Mouse (Mus musculus): Measurements from ENCODE around the gene Creb5. TPM values are rescaled to one million over a fixed set of nuclear protein-coding genes. Genes with fewer than 3 reads are reported as not detected.

The Creb5 gene
- polyA plus RNA-seq, 1 experiment: not detected

DNA sequence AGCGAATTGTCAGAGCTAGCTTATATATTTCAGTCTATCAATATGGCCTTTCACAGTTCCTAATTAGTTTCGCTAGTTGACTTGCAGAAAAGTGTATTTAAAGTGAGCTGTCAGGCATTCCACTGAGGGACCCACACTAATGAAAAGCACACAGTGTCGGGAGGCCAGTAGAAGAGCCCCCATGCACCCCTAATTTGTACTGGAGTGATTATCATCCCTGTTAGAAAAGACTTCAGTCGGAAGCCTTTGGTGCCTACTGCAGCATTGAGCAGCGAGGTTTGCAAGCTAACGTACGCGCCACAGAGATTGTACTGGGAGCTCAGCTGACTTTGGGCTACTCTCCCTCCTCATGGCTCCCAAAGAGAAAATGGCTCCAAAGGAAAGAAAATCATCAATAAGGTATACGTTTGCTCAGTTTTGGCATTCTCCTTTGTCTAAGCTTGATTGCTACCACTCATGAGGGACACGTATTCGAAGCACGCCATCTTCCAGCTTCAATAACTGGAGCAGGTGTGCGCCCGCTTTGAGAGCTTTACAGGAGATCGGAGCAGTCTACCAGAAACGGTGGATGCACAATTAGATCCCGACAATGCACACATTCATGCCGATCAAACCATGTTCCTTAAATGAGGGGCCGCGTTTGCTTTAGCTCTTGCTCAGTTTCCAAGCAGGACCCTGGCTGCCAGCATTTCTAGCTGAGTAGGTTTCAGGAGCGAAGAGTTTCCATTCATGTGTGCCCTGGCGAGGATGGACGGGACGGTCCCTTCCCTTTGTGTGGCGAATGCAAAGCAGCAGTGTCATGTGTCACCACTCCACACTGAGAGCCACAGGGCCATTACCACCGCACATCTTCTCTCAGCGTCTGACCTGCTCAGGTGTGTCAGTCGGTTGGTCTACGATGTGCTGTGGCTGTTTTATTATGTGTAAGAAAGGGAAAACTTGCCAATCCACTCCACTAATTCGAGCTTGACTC lies 354.8 kb downstream of the Creb5 start:
- TF ChIP-seq GATA1 (IDR thresholded peaks at IDR 0.05; ENCODE audit: low read length): no peak

GRCm38 (mm10) chr6:53642826-53643356 lies 355.8 kb downstream of the Creb5 start:
- no peak for TF ChIP-seq GATA1 (IDR thresholded peaks at IDR 0.05; ENCODE audit: low read length)

DNA sequence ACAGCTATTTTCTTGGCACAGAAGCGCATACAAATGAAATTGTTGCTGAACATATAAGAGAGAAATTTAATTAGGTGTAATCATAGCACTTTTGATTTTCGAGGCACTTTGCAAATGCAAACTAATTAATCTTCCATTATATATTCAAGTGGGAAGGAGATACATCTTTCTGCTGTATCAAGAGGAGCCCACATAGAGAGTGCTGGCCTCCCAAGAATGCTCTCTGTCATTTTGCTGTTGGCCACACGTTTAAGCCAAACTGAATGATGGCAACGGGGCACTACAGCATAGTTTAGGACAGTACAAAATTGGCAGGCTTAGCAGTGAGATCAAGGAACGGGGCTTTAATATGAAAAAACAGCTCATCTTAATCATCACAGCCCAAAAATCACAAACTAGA lies 356.4 kb downstream of the Creb5 start:
- TF ChIP-seq GATA1 (IDR thresholded peaks at IDR 0.05; ENCODE audit: low read length): no peak

DNA sequence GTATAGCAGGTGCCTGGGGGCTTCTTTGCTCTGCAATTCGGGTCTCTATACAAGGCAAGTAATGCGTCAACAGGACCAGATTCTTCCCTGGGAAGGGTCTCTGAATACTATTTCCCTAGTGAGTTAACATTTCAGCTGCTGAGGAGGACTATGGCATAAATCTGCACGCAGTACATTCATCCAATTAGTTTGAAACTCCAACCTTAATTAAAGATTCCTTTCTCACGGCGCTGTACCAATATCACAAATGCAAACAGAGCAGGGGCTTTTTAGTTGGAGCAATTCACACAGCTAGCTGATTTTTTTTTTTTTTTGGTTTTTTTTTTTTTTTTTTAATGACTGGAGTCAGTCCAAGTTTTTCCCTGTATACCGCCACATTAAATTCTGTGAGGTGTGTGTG lies 357.0 kb downstream of the Creb5 start:
- TF ChIP-seq GATA1 (IDR thresholded peaks at IDR 0.05; ENCODE audit: low read length): no peak

DNA sequence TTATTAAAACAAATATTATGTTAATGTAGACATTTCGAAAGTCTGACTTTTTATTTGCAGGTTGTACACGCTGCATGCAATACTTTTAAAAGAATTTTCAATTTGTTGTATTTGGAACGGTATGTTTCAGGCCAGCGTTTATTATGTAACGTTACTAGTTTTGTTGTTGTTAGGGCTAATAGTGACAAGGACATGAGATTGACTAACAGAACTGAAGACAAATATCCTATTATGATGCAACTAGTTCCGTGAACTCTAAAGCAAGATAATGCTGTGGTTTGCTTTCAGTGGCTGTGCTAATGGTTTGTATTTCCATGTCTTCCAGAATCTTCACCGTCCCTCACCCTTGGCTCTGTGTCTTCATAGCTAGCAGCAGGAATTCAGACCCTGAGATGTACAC lies 357.9 kb downstream of the Creb5 start:
- no peak for TF ChIP-seq GATA1 (IDR thresholded peaks at IDR 0.05; ENCODE audit: low read length)

DNA sequence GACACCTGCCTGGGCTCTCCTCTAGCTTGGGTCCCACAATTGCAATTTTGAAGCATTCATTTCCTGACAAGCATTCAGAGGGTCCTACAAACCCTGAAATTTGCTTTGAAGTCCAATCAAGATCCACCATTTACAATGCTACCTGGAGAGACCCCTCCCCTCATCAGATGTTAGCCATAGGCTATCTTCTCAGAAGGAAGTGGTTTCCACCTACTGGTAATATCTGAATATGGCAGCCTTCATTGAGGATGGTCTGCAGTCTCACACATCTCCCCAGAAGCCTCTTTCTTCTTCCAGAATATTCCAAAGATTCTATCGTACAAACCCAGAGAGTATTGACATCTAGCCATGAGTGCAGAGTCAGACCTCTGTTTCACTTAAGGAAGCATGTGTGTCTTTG lies 362.7 kb downstream of the Creb5 start:
- TF ChIP-seq GATA1 (IDR thresholded peaks at IDR 0.05; ENCODE audit: low read length): no peak

GRCm38 (mm10) chr6:53652691-53653090 lies 365.6 kb downstream of the Creb5 start:
- TF ChIP-seq GATA1 (IDR thresholded peaks at IDR 0.05; ENCODE audit: low read length): no peak

DNA sequence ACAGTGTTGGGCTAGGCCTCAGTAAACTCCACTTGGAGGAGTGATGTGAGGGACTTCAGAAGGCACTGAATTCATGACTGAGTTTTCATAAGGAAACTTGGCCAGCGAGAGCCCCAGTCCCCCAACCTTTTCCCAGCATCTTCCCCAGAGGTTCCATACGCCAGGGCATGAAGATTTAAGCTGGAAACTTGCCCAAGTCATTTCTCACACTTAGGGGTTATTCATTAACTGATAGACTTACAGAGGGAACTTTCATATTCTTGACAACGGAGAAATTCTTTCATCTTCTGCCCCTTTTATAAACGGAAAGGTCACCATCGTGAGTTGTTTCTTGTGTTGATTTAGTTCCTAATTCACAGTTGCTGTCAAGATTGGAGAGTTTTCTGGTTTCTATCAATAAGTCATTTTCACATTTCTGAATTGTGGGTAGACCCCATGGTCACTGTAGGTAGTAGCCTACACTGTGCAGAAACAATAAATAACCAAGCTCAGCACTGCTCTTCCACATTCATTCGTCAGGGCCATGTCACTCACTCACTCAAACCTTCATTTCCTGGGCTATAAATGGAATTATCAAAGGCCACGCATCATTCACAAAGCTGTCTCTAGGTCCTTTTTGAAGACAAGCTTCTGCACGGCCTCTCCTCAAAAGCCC lies 366.8 kb downstream of the Creb5 start:
- no peak for TF ChIP-seq GATA1 (IDR thresholded peaks at IDR 0.05; ENCODE audit: low read length)

DNA sequence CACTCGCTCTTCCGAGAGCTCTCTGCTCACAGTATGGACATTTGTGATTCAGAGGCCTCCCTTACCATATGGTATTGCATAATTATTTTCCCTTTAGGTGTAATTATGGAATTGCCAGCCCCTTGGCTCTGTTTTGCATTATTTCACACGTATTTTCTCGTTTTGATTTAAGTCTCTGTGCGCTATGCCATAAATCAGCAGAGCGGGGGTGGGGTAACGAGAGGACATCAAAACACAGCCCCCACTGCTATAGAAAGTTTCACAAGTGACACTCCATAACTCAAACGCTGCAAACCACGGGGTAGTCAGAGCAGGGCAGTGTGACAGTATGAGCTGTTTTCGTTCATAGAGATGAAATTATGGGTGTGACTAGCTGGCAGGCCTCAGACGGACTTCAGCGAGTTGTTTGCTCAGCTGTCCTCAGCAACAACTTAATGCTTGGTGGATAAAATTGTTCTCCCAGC lies 367.3 kb downstream of the Creb5 start:
- TF ChIP-seq GATA1 (IDR thresholded peaks at IDR 0.05; ENCODE audit: low read length): no peak

DNA sequence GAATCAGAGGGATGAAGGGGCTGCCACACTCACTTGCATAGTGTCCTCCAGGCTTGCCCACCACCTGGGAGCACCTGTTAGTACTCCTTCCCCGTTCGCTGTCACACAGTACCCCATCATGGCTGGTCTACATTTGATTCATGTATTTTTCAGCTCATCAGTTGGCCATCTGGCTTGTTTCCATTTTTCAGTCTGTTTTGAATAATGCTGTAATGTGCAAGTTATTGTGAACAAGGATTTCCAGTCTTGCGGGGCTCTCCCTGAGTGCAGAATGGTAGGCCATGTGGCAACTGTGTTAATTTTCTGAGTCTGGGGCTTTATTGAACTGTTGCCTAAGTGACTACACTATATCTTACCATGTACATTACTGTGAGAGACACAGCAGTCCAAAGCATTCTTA lies 369.4 kb downstream of the Creb5 start:
- no peak for TF ChIP-seq GATA1 (IDR thresholded peaks at IDR 0.05; ENCODE audit: low read length)

DNA sequence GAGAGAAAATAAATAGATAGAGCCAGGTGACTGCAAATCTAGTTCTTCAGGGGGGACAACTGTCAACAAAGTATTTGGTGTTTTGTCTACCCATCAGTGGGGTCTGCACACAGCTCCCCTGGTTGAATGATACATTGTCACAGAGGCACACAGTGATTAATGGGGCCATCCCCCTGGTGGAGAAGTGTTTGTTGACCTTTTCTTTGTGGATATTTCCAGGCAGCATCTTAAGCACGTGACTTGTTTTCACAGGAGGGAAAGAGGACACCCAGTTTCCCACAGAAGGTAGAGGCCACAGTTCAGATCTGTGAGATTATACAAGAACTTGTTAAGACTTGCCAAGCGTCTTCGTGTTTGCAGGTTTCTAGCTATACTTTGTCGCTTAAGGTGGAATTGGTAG lies 370.4 kb downstream of the Creb5 start:
- no peak for TF ChIP-seq GATA1 (IDR thresholded peaks at IDR 0.05; ENCODE audit: low read length)

DNA sequence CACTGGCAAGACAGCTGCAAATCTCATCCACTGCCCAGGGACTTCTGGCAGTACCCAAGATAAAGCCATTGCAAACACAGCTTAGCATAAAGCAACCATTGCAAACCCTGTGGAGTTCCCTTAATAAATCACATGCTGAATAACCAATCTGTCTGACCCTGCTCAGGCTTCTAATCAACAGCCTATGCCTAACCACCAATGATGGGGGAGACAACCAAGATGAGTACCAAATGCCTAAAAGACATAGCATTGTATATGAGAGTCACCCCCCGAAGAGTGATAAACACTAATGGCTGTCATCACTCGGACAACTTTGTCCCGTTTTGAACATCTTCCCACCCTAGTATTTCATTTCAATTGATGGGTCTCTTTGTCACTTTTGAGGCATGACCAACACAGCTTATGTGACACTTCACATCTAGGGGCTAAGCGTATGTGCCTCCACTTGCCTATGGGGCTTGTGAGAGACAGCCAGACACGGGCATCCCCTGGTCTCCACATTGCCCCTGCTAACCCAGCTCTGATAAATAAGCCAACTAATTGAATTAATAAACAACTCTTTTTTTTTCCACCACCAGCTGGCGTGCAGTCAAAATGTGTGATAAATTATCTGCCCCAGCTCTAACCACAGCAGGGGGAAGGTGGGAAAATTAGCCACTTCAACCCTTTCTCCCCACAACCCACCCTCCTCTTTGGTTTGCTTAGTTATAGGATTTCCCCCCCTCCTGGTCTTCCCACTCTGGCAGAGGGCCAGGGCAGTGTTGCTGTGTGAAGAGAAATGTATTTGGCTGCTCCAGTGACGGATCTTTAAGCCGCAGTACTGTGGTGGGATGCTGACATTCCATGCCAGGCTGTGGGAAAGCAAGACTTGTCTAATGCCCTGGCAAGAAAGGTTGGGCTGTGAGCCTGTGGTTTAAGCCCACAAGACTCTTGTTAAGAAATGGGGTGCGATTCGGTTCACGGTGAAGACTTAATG lies 376.1 kb downstream of the Creb5 start:
- no peak for TF ChIP-seq GATA1 (IDR thresholded peaks at IDR 0.05; ENCODE audit: low read length)

- TF ChIP-seq GATA1 (IDR thresholded peaks at IDR 0.05; ENCODE audit: low read length): no peak
Observed at GRCm38 (mm10) chr6:53664759-53665158, 377.7 kb downstream of the Creb5 start.

DNA sequence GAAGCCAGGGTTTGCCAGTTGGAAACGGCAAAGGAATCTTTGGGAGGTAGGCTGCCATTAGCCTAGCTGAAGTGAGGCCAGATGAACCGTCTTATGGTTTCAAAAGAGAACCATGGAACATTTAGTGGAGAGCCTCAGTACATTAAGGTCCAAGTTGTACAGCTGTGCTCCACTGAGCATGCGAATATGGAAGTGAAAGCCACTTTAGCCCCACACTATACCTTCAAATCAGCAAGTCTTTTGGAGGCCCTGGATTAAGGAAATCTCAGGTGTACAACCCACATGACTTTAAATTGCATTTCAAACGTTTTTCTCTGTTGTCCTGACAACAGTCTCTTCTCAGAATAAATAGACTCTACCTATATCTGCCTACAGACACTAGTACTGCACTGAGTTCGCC lies 379.4 kb downstream of the Creb5 start:
- no peak for TF ChIP-seq GATA1 (IDR thresholded peaks at IDR 0.05; ENCODE audit: low read length)

DNA sequence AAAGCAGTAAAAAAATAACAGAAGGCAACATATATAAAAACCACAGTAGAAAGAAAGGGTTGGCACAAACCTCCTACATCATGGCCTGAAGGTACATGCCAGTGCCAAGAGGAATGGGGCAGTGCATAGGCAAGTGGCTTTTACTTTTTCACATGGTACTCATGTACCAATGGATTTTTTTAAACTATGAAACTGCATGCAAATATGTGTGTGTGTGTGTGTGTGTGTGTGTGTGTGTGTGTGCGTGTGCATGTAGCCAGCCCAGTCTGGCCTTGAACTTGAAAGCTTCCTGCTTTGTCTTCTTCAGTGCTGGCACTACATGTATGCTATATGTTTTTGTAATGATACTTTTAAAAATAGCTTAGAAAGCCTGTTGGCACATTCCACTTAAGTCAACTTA lies 391.2 kb downstream of the Creb5 start:
- no peak for TF ChIP-seq GATA1 (IDR thresholded peaks at IDR 0.05; ENCODE audit: low read length)
